Mouse (Mus musculus) MEL (cell line): ENCODE measurements around the gene Il20.

Source experiments
- CTCF ChIP-seq, 3 experiments: IDR thresholded peaks in 2 of 3; conservative IDR thresholded peaks in 1 of 3; 2 replicates each; pipeline ENCODE4 v1.5.1; 2011 to 2012; ENCODE audit warnings: low read length in 3 of 3, low read depth in 2 of 3, mild to moderate bottlenecking in 2 of 3, improper control_type of control experiment in 1 of 3, inconsistent platforms in 1 of 3, mixed read lengths in 1 of 3, moderate library complexity in 1 of 3; ENCODE audit not compliant: control insufficient read depth in 1 of 3, insufficient read depth in 1 of 3, poor library complexity in 1 of 3, severe bottlenecking in 1 of 3
- EP300 ChIP-seq, 2 experiments: IDR thresholded peaks; 2 replicates each; pipeline ENCODE4 v1.6.1; 2011; ENCODE audit warnings: improper control_type of control experiment in 2 of 2, low read length in 2 of 2, low read depth in 1 of 2, mild to moderate bottlenecking in 1 of 2
- JUND ChIP-seq: IDR thresholded peaks from 2 replicates; pipeline ENCODE4 v1.6.1; 2011; ENCODE audit warnings: low read depth, mild to moderate bottlenecking, improper control_type of control experiment, low read length
- MAFK ChIP-seq: IDR thresholded peaks from 2 replicates; pipeline ENCODE4 v1.6.1; 2011; ENCODE audit warnings: low read depth, mild to moderate bottlenecking, low read length, improper control_type of control experiment, borderline replicate concordance
- MYB ChIP-seq: IDR thresholded peaks from 2 replicates; pipeline ENCODE4 v1.6.1; 2011; ENCODE audit warnings: mild to moderate bottlenecking, low read depth, low read length, improper control_type of control experiment
- TCF12 ChIP-seq: IDR thresholded peaks from 2 replicates; pipeline ENCODE4 v1.6.1; 2014; ENCODE audit warnings: low read depth, mild to moderate bottlenecking, inconsistent platforms, low read length, improper control_type of control experiment, moderate library complexity
- ZNF384 ChIP-seq: IDR thresholded peaks from 2 replicates; pipeline ENCODE4 v1.6.1; 2012; ENCODE audit warnings: low read depth, mild to moderate bottlenecking, inconsistent platforms, low read length, improper control_type of control experiment

- TF ChIP-seq ZNF384 (no peak), CTCF (IDR thresholded peaks at IDR 0.05 in 2 of 3, conservative IDR thresholded peaks at IDR 0.05 in 1 of 3; ENCODE audit: control insufficient read depth in 1 of 3, insufficient read depth in 1 of 3, low read depth in 2 of 3, low read length in 3 of 3, poor library complexity in 1 of 3, severe bottlenecking in 1 of 3) (no peak), TCF12 (no peak), MYB (no peak), MAFK (no peak), JUND (no peak), EP300 (IDR thresholded peaks at IDR 0.05; ENCODE audit: low read depth in 1 of 2, low read length in 2 of 2) (no peak)
Observed at GRCm38 (mm10) chr1:130857456-130857855, 53.8 kb downstream of the Il20 start.
